Mouse (Mus musculus) T-helper 17 cell (primary cell): ENCODE results near the gene Dnaaf2.

Source experiments
- in situ Hi-C, 2 experiments: fragments of 300-600 bp; cut with MboI, MseI; formaldehyde crosslinking; loops; 1 replicate in 1 of 2; 2 replicates in 1 of 2; pipeline ENCODE4 v1.15.1; 2025; ENCODE audit warnings: high pct_unique_total_duplicates in 2 of 2

The Dnaaf2 gene

GRCm38 (mm10) chr12:69198985-69199384 lies 756 bp upstream of the Dnaaf2 start:
- in situ Hi-C loops = no loop called here

- in situ Hi-C loops = no loop called here
Observed at GRCm38 (mm10) chr12:69197378-69198163, 658 bp downstream of the Dnaaf2 start.

- in situ Hi-C loops = no loop called here
Observed at GRCm38 (mm10) chr12:69196444-69197377, 1.5 kb downstream of the Dnaaf2 start, which contains the start of gene Gm49383. TSS of gene Gm49383 (minus strand) at chr12:69197104.

- in situ Hi-C loops = no loop called here
Observed at GRCm38 (mm10) chr12:69192637-69193036, 5.6 kb downstream of the Dnaaf2 start.

DNA sequence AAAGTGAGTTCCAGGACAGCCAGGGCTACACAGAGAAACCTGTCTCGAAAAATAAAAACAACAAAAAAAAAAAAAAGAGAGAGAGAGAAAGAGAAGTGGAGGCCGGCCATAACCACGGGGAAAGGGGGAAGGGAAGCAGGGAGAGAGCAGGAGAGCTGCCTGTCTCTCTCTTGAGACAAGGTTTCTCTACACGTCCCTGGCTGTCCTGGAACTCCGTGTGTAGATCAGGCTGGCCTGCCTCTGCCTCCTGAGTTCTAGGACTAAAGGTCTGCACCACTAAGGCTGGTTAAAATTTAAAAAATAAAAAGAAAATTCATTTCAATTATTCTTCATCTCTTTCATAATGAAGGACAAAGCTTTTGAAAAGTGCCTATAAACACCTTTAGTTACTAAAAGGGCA lies 6.8 kb downstream of the Dnaaf2 start:
- in situ Hi-C loops = no loop called here

GRCm38 (mm10) chr12:69190522-69190921 lies 7.7 kb downstream of the Dnaaf2 start:
- in situ Hi-C loops = no loop called here

DNA sequence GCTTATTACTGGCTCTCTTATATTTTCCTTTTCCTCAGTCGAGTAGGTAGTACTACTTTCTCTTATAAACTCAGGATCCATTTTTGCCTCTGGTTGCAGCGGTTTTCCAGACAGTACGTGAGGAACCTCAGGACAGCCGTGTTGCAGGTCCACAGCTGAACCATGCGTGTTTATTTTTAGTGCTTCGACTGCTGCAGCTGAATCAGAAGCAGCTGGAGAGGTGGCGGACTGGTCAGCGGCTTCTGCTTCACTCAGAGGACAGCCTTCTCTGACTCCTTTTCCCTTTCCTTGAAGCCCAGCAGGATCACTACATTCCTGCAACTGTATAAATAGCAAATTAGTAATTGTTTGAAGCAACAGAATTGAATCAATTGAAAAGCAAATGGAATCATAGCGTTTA lies 8.2 kb downstream of the Dnaaf2 start:
- in situ Hi-C loops = no loop called here

GRCm38 (mm10) chr12:69186811-69187471 lies 11.3 kb downstream of the Dnaaf2 start:
- in situ Hi-C loops = no loop called here

- in situ Hi-C loops = no loop called here
Observed at GRCm38 (mm10) chr12:69185371-69185770, 12.9 kb downstream of the Dnaaf2 start.

DNA sequence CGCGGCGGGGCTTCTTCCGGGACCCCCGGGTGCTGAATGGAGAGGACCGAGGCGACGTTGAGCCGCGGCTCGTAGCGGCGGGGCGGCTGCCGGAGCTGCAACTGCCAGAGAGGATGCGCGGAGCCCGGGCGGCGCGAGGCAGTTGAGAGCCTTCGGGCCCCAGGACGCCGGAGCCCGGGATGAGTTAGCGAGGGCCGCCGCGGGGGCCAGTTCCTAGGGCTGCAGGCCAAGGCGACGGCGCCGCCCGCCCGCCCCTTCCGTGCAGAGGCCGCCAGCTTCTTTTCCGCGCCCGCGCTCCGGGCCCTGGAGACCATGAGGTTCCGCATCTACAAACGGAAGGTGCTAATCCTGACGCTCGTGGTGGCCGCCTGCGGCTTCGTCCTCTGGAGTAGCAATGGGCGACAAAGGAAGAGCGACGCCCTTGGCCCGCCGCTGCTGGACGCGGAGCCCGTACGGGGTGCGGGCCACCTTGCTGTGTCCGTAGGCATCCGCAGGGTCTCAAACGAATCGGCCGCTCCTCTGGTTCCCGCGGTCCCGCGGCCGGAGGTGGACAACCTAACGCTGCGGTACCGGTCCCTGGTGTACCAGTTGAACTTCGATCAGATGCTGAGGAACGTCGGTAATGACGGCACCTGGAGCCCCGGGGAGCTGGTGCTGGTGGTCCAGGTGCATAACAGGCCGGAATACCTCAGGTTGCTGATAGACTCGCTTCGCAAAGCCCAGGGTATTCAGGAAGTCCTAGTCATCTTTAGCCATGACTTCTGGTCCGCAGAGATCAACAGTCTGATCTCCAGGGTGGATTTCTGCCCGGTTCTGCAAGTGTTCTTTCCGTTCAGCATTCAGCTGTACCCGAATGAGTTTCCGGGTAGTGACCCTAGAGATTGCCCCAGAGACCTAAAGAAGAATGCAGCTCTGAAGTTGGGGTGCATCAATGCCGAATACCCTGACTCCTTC lies 13.6 kb downstream of the Dnaaf2 start:
- in situ Hi-C loops = no loop called here

GRCm38 (mm10) chr12:69183583-69184308 lies 14.5 kb downstream of the Dnaaf2 start, which contains the start of the genes Rpl36al and Mgat2:
TSS of gene Rpl36al (minus strand) at chr12:69184083.
TSS of gene Mgat2 (plus strand) at chr12:69184157.
- in situ Hi-C loops = no loop called here

- in situ Hi-C loops = no loop called here
Observed at GRCm38 (mm10) chr12:69181800-69182199, 16.4 kb downstream of the Dnaaf2 start.

- in situ Hi-C loops = no loop called here
Observed at GRCm38 (mm10) chr12:69179371-69179770, 18.9 kb downstream of the Dnaaf2 start.

DNA sequence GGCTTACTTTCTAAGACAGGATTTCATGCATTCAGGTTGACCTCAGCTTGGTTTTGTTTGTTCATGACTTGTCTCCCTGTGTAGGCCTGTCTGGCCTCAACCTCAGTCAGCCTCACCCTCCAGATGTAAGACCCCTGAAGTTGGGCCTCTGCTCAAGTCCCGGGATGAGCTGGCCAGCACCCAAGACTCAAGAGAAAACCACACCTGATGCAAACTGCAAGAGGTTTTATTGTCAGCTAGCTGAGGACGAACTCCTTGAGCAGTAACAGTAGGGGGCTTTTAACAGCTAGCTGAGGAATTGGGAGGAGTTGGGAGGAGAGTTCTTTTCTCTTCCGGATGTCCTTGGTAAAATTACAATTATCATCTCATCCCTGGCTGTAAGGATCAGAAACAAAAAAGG lies 20.7 kb downstream of the Dnaaf2 start:
- in situ Hi-C loops = no loop called here

DNA sequence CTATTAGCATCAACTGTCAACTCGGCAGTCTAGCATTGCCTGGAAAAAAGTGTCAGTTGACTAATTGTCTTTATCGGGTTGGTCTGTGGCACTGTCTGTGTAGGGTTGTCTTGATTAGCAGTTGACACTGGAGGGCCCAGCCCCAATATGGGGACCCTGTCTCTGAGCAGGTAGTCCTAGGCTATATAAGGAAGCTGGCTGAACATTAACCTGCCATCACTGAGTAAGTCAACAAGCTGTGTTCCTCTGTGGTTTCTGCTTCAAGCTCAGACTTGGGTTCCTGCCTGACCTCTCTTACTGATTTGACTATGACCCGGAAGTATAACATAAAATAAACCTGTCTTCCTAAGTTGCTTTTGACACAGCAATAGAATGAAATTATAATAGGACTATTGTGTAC lies 22.3 kb downstream of the Dnaaf2 start:
- in situ Hi-C loops = no loop called here

GRCm38 (mm10) chr12:69171307-69171706 lies 26.9 kb downstream of the Dnaaf2 start:
- in situ Hi-C loops = no loop called here

GRCm38 (mm10) chr12:69168461-69169106 lies 29.6 kb downstream of the Dnaaf2 start, which contains the start of gene Lrr1:
TSS of gene Lrr1 (plus strand) at chr12:69168814.
- in situ Hi-C loops = no loop called here

DNA sequence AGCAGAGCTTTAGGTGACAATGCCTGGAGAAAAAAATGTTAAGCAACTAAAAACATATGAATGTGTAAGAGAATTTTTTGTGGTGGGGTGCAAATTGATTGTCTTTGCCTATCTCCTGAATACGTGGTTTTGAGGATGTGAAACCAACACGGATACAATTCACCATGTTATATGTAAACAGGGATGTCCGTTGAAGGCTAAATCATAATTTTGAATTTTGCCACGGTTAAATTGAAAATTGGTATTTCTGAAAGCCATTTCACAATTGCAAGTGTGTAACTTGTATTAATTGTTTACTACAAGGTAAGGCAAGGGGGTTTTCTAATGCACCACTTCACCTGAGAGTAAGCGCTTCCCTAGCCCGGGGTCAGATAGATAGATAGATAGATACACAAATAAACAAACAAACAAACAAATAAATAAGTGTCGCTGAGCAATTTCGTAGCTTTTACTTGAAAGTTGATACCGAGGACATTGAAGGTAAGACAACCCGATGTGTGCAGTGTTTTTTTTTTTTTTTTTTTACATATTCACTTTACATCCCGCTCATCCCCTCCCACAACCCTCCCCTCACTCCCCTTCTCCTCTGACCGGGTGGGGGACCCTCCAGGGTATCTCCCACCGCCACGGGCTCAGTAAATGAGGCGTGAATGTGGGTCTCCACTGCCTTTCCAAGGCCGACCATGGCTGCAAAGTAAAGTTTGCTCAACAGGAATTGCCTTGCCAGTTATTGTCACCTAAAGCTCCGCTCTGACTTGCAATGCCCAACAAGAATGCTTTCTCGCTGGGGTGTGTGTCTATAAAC lies 30.4 kb downstream of the Dnaaf2 start:
- in situ Hi-C loops = no loop called here
